Mouse (Mus musculus): Measurements from ENCODE around the gene Eif4g1.

The Eif4g1 gene

GRCm38 (mm10) chr16:20672965-20673705 lies 5.0 kb downstream of the Eif4g1 start:
- peak; percentile 72 to 75 for DNase-seq (ENCODE audit: low spot score in 2 of 2)

- DNase-seq (ENCODE audit: low spot score in 2 of 2): no peak
Measured at GRCm38 (mm10) chr16:20673706-20674303, 5.7 kb downstream of the Eif4g1 start.

- no peak for DNase-seq (ENCODE audit: low spot score in 2 of 2)
Measured at GRCm38 (mm10) chr16:20675213-20675612, 7.1 kb downstream of the Eif4g1 start.

- no peak for DNase-seq (ENCODE audit: low spot score in 2 of 2)
Measured at GRCm38 (mm10) chr16:20676702-20677101, 8.6 kb downstream of the Eif4g1 start.

GRCm38 (mm10) chr16:20677380-20677779 lies 9.3 kb downstream of the Eif4g1 start:
- no peak for DNase-seq (ENCODE audit: low spot score in 2 of 2)

GRCm38 (mm10) chr16:20677974-20678675 lies 10.0 kb downstream of the Eif4g1 start:
- DNase-seq (ENCODE audit: low spot score in 2 of 2): peak; percentile 76 to 88

- DNase-seq (ENCODE audit: low spot score in 2 of 2): no peak
Measured at GRCm38 (mm10) chr16:20690774-20691173, 22.7 kb downstream of the Eif4g1 start.

GRCm38 (mm10) chr16:20691617-20692016 lies 23.5 kb downstream of the Eif4g1 start:
- no peak for DNase-seq (ENCODE audit: low spot score in 2 of 2)

GRCm38 (mm10) chr16:20692241-20692965 lies 24.3 kb downstream of the Eif4g1 start:
- DNase-seq (ENCODE audit: low spot score in 2 of 2): no peak

- peak; percentile 82 to 88 for DNase-seq (ENCODE audit: low spot score in 2 of 2)
Measured at GRCm38 (mm10) chr16:20693111-20693701, 25.1 kb downstream of the Eif4g1 start, which contains the start of gene Fam131a. Gene Fam131a (plus strand): TSS chr16:20693241.

- DNase-seq (ENCODE audit: low spot score in 2 of 2): peak in 1 of 2 experiments; percentile 50
Measured at GRCm38 (mm10) chr16:20694781-20695180, 26.7 kb downstream of the Eif4g1 start.

GRCm38 (mm10) chr16:20695622-20696323 lies 27.7 kb downstream of the Eif4g1 start:
- peak; percentile 82 to 90 for DNase-seq (ENCODE audit: low spot score in 2 of 2)

GRCm38 (mm10) chr16:20699266-20699665 lies 31.2 kb downstream of the Eif4g1 start:
- no peak for DNase-seq (ENCODE audit: low spot score in 2 of 2)

- no peak for DNase-seq (ENCODE audit: low spot score in 2 of 2)
Measured at GRCm38 (mm10) chr16:20700036-20700435, 31.9 kb downstream of the Eif4g1 start.

GRCm38 (mm10) chr16:20701316-20701715 lies 33.2 kb downstream of the Eif4g1 start:
- DNase-seq (ENCODE audit: low spot score in 2 of 2): no peak

GRCm38 (mm10) chr16:20701729-20702521 lies 33.8 kb downstream of the Eif4g1 start:
- no peak for DNase-seq (ENCODE audit: low spot score in 2 of 2)

- DNase-seq (ENCODE audit: low spot score in 2 of 2): peak; percentile 77 to 80
Measured at GRCm38 (mm10) chr16:20702522-20702893, 34.4 kb downstream of the Eif4g1 start.

- DNase-seq (ENCODE audit: low spot score in 2 of 2): no peak
Measured at GRCm38 (mm10) chr16:20703071-20703470, 35.0 kb downstream of the Eif4g1 start.

GRCm38 (mm10) chr16:20703699-20704400 lies 35.7 kb downstream of the Eif4g1 start:
- no peak for DNase-seq (ENCODE audit: low spot score in 2 of 2)
